Mouse (Mus musculus): ENCODE data around the gene Kif5c.

- TF ChIP-seq CTCF (IDR thresholded peaks at IDR 0.05; ENCODE audit: control insufficient read depth, insufficient read depth, insufficient read length) (no peak), CEBPB (IDR thresholded peaks at IDR 0.05; ENCODE audit: low read depth) (no peak)
Measured at GRCm38 (mm10) chr2:49729611-49729969, 110.5 kb downstream of the Kif5c start.

Data from C2C12 (cell line).